Mouse (Mus musculus) adrenal gland (tissue): ENCODE results near the gene Rnf20.

Experiments
- intact Hi-C: fragments of 180-260 bp; cut with DNase I; formaldehyde crosslinking; loops from one replicate; pipeline ENCODE4 v1.15.1; 2025
- long read RNA-seq, 2 experiments: library from polyadenylated mRNA; unstranded; transcript quantifications; one replicate each; pipeline ENCODE4 v2.0.0; 2020; ENCODE audit warnings: borderline replicate concordance in 1 of 2; ENCODE audit not compliant: insufficient replicate concordance in 1 of 2

Gene Rnf20
- long read RNA-seq, experiment 1, full-length matches to known transcripts = 7 of 20 reads
- long read RNA-seq, experiment 1, partial matches to known transcripts = 11 of 20 reads
- long read RNA-seq, experiment 1, other reads (novel, unspliced or antisense) = 2 of 20 reads
- long read RNA-seq, experiment 2, full-length matches to known transcripts = 5 of 23 reads
- long read RNA-seq, experiment 2, partial matches to known transcripts = 12 of 23 reads
- long read RNA-seq, experiment 2, other reads (novel, unspliced or antisense) = 6 of 23 reads

- intact Hi-C loops = no loop called here
Observed at GRCm38 (mm10) chr4:49631319-49632138, at the start of gene Rnf20. TSS of gene Rnf20 (plus strand) at chr4:49632006.

- intact Hi-C loops = loop anchor here (5.0 kb wide), 1 partner anchor 33 kb away; no protein-coding TSS in a partner anchor
Observed at GRCm38 (mm10) chr4:49583965-49584831, 47.6 kb upstream of the Rnf20 start.

DNA sequence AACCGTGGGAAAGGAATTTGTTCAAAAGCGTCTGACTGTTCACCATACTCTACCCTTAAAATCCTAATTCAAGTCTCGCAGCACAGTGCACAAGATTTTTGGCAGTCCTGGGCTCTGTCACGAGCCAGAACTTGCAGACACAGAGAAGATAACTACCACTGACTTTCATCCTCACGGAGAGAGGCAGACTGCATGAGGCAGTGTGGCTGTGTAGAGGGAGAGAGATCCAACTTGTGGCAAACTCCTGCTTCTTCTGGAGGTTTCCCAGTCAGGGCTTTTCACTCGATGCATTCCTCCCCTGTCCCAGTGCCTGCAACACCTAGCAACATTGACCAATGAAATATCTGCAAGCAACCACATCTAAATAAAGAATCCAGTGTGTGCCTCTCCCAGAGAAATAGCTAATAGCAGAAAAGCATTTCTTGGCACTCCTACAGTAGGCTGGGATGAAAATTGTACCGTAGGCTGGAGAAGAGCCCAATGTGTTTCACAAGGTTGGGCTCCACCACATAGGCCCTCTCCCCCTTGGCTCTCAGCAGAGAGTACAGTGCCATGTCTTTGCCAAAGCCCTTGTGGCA is 46.2 kb upstream of the Rnf20 start:
- intact Hi-C loops = no loop called here

- intact Hi-C loops = no loop called here
Observed at GRCm38 (mm10) chr4:49586811-49587210, 45.0 kb upstream of the Rnf20 start.

- intact Hi-C loops = no loop called here
Observed at GRCm38 (mm10) chr4:49590152-49590551, 41.7 kb upstream of the Rnf20 start.

DNA sequence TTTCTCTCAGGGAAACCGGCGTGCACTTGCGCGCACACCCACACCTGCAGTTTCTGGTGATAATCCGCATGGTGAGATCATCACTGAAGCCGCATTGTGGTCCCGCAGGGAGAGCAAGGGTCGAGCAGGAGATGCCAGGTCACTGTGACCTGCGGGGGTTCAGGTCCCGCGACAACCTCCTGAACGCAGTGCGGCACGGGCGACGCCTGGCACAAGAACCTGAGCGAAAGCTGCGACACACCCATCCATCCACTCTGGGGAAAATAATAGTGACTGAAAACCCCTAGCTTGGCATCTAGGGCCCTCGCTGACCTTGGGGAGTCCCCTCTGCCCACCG is 35.0 kb upstream of the Rnf20 start:
- intact Hi-C loops = no loop called here

DNA sequence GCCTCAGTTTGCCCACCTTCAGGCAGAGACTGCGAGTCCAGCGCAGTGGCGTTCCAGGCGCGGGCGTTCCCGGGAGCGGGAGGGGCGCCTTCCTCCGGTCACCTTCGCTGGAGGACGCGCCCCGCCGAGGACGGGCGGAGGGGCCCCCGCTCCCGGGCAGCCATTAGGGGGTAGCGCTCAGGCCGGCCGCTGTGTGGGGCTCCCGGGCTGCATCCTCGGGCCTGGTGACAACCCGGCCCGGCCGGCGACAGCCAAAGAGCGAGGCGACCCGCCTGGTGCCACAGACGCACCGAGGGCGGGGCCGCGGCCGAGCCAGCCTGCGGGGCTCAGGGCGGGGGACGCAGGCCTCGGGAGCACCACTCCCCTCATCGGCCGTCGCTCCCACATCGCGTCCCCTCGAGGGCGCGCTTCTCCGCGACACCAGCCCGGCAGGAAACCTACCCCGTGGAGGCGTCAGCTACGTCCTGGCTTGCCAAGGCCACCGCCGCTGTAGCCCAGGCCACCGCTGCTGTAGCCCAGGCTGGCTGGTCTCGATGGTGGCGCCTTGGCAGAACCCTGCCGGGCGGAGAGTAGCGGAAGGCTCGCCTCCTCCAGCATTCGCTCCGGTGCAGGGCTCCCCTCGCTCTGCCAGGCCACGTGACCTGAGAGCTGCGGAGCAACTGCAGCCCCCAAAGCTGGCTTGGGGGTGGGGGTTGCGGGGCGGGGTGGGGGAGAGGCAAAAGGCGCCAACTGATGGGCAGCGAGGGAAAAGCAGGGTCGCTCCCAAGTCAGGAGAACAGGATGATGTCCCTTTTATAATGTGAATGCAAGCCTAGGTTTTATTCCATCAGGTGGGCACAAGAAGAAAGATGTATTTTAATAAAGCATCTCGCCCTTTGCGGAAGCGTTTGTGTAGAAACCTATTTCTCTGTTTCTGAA is 34.4 kb upstream of the Rnf20 start, which contains the start of gene Tmem246:
TSS of gene Tmem246 (minus strand) at position 694 of the 918 bp plus-strand sequence.
- intact Hi-C loops = no loop called here

GRCm38 (mm10) chr4:49603161-49603560 is 28.6 kb upstream of the Rnf20 start:
- intact Hi-C loops = no loop called here

DNA sequence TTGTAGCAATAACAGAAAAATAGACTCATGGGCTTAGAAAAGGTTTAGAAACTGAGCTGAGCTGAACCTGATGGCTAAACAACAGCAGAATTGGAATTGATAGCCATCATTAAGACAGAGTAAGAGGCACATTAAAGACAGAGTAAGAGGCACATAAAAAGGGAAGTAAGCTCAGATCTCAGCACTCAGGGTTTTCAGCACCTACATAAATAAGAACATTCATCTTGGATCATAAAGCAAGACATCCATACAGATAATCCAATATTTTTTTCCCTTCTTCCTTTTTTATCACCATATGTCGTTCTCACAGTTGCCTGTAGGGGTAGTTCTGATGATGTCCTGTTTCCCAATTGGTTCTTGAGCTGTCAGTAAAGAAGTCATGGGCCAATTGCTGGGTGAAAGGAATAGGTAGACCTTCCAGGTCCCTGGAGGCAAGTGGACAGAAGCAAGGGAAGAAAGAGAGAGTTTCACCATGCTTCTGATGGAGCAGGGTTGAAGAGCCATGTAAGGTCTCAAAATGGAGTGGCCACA is 27.7 kb upstream of the Rnf20 start:
- intact Hi-C loops = no loop called here

GRCm38 (mm10) chr4:49604616-49605015 is 27.2 kb upstream of the Rnf20 start:
- intact Hi-C loops = no loop called here

DNA sequence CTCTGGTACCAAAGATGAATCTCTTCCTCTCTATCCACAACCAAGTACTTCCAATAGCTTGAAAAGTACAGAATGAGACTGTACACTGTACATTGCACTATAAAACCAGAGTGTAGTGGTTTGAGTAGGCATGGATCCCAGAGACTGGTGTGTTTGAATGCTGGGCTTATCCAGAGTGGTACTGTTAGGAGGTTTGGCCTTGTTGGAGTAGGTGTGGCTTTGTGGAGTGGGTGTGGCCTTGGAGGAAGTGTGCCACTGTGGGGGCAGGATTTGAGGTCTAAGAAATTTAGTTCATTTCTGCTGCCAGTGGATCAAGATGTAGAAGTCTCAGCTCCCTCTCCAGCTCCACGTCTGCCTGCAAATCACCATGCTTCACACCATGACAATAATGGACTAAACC is 26.3 kb upstream of the Rnf20 start:
- intact Hi-C loops = no loop called here

GRCm38 (mm10) chr4:49616924-49617323 is 14.9 kb upstream of the Rnf20 start:
- intact Hi-C loops = loop anchor here (5.0 kb wide), 1 partner anchor 35 kb away; no protein-coding TSS in a partner anchor

- intact Hi-C loops = loop anchor here (5.0 kb wide), 1 partner anchor 38 kb away; no protein-coding TSS in a partner anchor
Observed at GRCm38 (mm10) chr4:49619861-49620260, 11.9 kb upstream of the Rnf20 start.

DNA sequence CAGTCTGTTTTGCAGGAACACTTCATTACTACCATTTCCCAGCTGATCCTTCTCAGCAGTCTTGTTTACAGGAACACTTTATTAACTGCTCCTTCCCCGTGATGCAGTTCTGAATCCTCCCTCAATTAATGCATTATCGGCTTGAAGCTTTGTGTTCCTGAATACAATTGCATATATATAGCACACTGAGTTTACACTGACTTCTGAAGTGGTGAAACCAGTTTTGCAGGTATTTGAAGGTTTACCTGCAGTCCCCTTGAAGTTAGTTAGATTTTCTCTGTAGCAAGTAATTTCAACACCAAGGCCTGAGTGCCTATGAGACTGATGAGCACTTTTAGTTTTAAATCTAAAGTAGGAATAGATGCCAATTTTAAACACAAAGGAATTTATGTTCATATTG is 9.5 kb upstream of the Rnf20 start:
- intact Hi-C loops = no loop called here

- intact Hi-C loops = no loop called here
Observed at GRCm38 (mm10) chr4:49623916-49624315, 7.9 kb upstream of the Rnf20 start.

DNA sequence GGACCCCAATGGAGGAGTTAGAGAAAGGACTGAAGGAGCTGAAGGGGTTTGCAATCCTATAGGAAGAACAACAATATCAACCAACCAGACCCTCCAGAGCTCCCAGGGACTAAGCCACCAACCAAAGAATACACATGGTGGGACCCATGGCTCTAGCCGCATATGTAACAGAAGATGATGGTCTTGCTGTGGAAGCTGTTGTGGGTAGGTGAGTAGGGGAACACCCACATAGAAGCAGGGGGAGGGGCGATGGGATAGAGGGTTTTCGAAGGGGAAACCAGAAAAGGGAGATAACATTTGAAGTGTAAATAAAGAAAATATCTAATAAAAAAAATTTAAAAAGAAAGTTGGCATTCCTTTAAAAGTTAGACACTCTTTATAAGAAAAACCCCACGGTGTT is 6.8 kb upstream of the Rnf20 start:
- intact Hi-C loops = loop anchor here (1.0 kb wide), 1 partner anchor 57 kb away; no protein-coding TSS in a partner anchor

DNA sequence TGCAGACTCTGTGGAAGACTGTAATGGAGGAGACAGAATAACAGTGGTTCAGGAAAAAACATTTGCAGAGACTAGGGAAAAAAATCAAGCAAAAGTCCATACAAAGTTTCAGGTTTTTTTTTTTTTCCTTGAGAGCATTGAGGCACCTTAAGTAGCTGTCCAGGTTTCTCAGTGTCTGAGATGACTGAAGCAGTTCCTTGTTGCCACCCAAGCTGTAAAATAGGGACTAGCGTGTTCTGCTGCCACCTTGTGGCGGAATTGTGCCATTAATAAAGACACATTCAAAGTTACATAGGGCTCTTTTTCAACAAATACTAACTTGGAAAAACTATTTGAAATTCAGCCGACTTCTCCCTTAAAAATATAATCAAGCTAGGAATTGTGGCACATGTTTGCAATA is 4.8 kb upstream of the Rnf20 start:
- intact Hi-C loops = no loop called here

DNA sequence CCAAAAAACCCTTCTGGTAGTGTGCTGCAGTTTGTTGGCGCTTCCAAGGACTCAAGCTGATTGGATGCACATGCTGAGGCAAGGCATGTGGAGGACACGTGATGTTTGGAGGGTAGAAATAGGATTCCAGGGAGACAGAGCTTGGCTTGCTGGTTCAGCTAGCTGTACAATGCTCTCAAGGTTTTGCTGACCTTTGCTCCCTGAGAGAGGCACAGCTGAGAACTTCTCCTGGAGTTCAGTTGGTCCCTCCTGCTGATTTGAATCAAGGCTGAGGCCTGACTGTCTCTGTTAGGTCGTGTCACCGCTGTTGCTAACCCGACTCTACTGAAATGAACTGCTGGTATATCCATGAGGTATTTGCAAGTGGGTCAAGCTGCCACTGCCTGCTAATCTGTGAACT is 2.9 kb upstream of the Rnf20 start:
- intact Hi-C loops = no loop called here

DNA sequence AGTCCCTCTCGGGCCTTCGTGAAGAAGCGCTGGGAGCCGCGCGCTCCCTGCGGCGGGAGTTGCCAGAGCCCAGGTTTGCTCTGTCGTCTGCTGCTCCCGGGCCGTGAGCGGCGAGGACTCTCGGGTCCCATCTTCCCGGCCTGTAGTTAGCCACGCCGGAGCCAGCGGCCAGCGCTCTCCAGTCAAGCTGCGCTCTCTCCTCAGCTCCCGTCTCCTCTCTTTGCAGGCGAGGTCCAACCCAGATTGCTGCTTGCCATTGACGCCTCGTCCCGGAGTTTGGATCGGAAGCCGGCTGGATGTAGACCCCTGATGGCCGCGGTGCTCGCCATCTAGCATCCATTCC is 304 bp downstream of the Rnf20 start:
- intact Hi-C loops = no loop called here

- intact Hi-C loops = no loop called here
Observed at GRCm38 (mm10) chr4:49637821-49638220, 6.0 kb downstream of the Rnf20 start.
